Mouse (Mus musculus) thymus, adult 2 months (tissue): ENCODE measurements around the gene Qprt. TPM values are rescaled to one million over a fixed set of nuclear protein-coding genes. Genes with fewer than 3 reads are reported as not detected.
A peak's percentile ranks its signal among the peaks of the same experiment; 100 is the strongest.

ENCODE experiments used
- DNase-seq: peaks from one replicate; pipeline ENCODE4 v3.0.0; 2021
- H3K27ac ChIP-seq: fragments of 200-500 bp; 2 replicates; pipeline ENCODE4 v1.5.1; 2012; ENCODE audit warnings: low read length, control low read depth; ENCODE audit not compliant: control insufficient read depth, insufficient read depth
- H3K27me3 ChIP-seq: fragments of 200-500 bp; 2 replicates; pipeline ENCODE4 v1.6.1; 2012; ENCODE audit warnings: mild to moderate bottlenecking, low read length, moderate library complexity, mixed read lengths; ENCODE audit not compliant: control insufficient read depth, insufficient read depth
- H3K36me3 ChIP-seq: fragments of 200-500 bp; 2 replicates; pipeline ENCODE4 v1.6.1; 2012; ENCODE audit warnings: mild to moderate bottlenecking, low read length, moderate library complexity; ENCODE audit not compliant: control insufficient read depth, insufficient read depth
- H3K4me1 ChIP-seq: fragments of 200-500 bp; replicated peaks from 2 replicates; pipeline ENCODE4 v1.6.1; 2012; ENCODE audit warnings: low read length; ENCODE audit not compliant: control insufficient read depth, insufficient read depth
- H3K4me3 ChIP-seq: fragments of 200-500 bp; 2 replicates; pipeline ENCODE4 v1.5.1; 2012; ENCODE audit warnings: mild to moderate bottlenecking, low read length, control low read depth, moderate library complexity; ENCODE audit not compliant: control insufficient read depth, insufficient read depth
- CTCF ChIP-seq: fragments of 200-500 bp; IDR thresholded peaks from 2 replicates; pipeline ENCODE4 v1.5.1; 2012; ENCODE audit warnings: mild to moderate bottlenecking, control low read depth, low read length, moderate library complexity, borderline replicate concordance; ENCODE audit not compliant: control insufficient read depth, poor library complexity, insufficient read depth; ENCODE audit errors: extremely low read depth
- POLR2A ChIP-seq: fragments of 200-500 bp; IDR thresholded peaks from 2 replicates; pipeline ENCODE4 v1.6.1; 2012; ENCODE audit warnings: mild to moderate bottlenecking, low read length, control low read depth, moderate library complexity; ENCODE audit not compliant: control insufficient read depth, poor library complexity, insufficient read depth; ENCODE audit errors: extremely low read depth
- WGBS: fragments of 180-500 bp; shearing (Covaris S2); methylation state at CpG from one replicate; pipeline ENCODE4 v1.1.7; 2018; 5-methylcytosine and 5-hydroxymethylcytosine counted together
- polyA plus RNA-seq: library from polyadenylated mRNA; depleted of rRNA; stranded (reverse); fragments of >200 nt; gene quantifications from 2 replicates; pipeline ENCODE4 v1.2.3, GENCODE M21; 2012

Qprt gene
- polyA plus RNA-seq, 1 experiment = 10.1 TPM

DNA sequence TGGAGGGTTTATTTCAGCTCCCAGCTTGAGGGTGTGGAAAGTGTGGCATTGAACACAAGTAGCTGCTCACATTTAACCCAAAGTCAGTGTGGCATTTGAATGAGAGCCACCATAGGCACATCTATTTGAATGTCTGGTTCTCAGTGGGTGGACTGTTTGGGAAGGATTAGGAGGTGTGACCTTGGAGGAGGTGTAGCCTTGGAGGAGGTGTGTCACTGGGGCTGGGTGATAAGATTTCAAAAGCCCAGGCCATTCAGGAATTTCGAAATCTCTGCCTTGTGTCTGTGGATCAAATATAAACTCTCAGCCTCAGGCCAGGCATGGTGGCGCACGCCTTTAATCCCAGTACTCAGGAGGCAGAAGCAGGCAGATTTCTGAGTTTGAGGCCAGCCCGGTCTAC, 23.1 kb downstream of the Qprt start:
- Histone ChIP-seq H3K36me3 (peaks cover 8% of the 10 kb centered on the region; the same call in 1 of the 2 replicates), H3K27me3 (no peaks in the 10 kb centered on the region), H3K27ac (no peak overlapping the region), H3K4me1 (peaks cover 32% of the 10 kb centered on the region), H3K4me3 (no peak overlapping the region)
- no peak for TF ChIP-seq POLR2A
- no peak for TF ChIP-seq CTCF
- WGBS = 100% methylated on average over 4 of the region's 4 CpGs
- DNase-seq = no peak

DNA sequence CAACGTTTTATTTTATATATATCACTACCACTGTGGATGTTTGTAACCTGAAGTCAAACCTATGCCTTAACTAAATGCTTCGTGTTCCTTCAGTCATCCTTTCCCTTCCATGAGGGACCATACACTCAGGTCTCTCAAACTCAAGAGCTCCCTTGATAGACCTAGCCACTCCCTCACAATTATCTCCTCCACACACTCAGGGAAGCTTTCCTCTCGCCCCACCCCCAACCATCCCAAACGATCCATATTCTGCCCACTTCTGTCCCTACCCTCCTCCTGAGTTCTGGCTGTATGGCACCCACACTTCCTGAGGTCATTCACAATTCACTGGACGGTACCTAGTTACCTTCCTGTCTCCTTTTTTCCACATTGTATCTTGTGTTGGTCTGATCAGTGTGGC, 23.5 kb downstream of the Qprt start:
- no peak for TF ChIP-seq POLR2A
- no peak for TF ChIP-seq CTCF

DNA sequence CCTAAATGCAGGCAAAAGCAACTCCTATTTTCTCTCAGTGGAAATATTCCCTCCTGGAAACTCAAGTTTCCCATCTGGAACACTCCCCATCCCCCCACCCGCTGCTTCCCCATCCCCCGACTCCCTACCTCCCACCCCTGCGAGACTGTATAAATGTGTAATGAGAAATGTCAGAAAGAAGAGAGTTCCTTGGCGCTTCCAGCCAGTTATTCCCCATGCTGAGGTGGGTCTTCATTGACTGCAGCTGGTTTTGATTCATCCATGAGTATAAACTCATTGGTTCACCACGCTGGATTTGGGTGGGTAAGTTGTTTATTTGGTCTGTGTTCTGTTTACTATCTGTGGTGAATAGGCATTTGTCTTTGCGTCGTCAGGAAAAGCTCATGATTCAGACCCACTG, 25.6 kb downstream of the Qprt start:
- peaks cover 21% of the 10 kb centered on the region for H3K36me3 ChIP-seq
- H3K4me1 ChIP-seq = peaks cover 33% of the 10 kb centered on the region
- no peak for TF ChIP-seq CTCF
- TF ChIP-seq POLR2A = no peak
- H3K27ac ChIP-seq = no peak overlapping the region
- H3K27me3 ChIP-seq = no peaks in the 10 kb centered on the region
- 92% methylated on average over 7 of the region's 7 CpGs for WGBS
- H3K4me3 ChIP-seq = no peak overlapping the region
- DNase-seq = no peak

More for the DNA sequence above, 23.5 kb downstream of the Qprt start:
- no peak overlapping the region for H3K27ac ChIP-seq
- H3K4me3 ChIP-seq = no peak overlapping the region
- WGBS = 97% methylated on average over 5 of the region's 5 CpGs
- DNase-seq = no peak
- H3K27me3 ChIP-seq = no peaks in the 10 kb centered on the region
- H3K36me3 ChIP-seq = peaks cover 9% of the 10 kb centered on the region
- peaks cover 30% of the 10 kb centered on the region for H3K4me1 ChIP-seq

DNA sequence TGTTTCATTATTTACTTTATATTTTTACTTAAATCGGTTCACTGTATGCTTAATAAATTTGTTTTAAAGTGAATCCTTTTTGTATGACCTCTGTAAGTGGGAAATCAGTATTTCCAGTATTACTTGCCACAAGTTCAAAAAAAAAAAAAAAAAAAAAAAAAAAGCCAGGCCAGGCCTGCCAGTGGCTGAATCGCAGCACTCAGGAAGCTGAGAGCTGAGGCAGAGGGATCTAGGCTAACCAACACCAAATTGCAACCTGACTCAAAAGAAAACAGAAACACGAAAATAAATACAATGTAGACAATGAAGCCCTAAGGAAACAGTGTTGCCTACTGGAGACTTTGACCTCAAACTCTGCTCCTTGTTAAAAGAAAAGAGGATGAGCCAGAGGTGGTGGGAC, 28.1 kb downstream of the Qprt start:
- 53% methylated on average over 3 of the region's 3 CpGs for WGBS
- no peak overlapping the region for H3K27ac ChIP-seq
- H3K4me1 ChIP-seq = peaks cover 34% of the 10 kb centered on the region
- no peak for DNase-seq
- peaks cover 21% of the 10 kb centered on the region for H3K36me3 ChIP-seq
- H3K4me3 ChIP-seq = peak overlapping the region; percentile 85; the same call in 1 of the 2 replicates
- TF ChIP-seq POLR2A (no peak), CTCF (no peak)
- no peaks in the 10 kb centered on the region for H3K27me3 ChIP-seq

DNA sequence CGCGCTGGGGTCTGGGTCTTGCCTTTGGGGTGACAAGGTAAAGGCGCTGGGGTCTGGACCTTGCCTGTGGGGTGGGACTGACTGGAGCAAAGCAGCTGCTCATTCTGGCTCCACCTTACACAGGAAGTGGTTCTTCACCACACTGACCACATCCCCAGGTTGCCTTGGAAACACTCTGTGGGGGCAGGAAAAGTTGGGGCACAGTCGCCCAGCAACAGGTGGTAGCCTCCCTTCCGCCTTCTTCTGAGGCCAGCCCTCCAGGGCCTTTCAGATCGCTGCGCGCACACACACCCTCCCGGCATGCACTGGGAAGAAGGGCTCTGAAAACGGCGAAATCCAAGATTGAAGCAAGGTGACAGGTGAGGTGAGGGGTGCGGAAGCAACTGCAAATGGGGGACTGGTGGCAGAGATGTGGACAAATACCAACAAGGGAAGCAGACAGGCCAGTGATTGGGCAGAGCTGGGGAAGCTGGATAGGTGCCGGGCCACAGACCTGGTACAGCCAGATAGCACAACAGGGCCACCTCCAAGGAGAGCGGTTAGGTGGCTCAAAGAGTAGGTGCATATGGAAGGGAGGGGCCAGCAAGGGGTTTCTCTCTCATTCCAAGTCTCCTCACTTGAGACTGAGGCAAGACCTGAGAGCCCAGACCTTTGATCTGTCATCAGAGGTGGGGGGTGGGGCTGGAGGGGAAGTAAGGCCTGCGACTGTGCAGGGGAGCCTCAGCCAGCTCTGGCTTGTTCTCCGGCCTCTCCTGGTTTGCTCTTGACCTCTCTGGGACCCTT, 30.7 kb downstream of the Qprt start, which contains the start of gene AI467606:
Gene AI467606, plus strand, starts transcription at position 246 of the 783 bp plus-strand sequence.
- DNase-seq = peak; percentile 97
- TF ChIP-seq POLR2A (peak; percentile 90), CTCF (no peak)
- Histone ChIP-seq H3K4me3 (peak within 1 kb of the TSS; percentile 85), H3K4me1 (peaks cover 46% of the 10 kb centered on the region), H3K27me3 (no peaks in the 10 kb centered on the region), H3K27ac (peak within 1 kb of the TSS; percentile 99), H3K36me3 (peaks cover 21% of the 10 kb centered on the region)
- 4% methylated on average over 16 of the region's 16 CpGs for WGBS

DNA sequence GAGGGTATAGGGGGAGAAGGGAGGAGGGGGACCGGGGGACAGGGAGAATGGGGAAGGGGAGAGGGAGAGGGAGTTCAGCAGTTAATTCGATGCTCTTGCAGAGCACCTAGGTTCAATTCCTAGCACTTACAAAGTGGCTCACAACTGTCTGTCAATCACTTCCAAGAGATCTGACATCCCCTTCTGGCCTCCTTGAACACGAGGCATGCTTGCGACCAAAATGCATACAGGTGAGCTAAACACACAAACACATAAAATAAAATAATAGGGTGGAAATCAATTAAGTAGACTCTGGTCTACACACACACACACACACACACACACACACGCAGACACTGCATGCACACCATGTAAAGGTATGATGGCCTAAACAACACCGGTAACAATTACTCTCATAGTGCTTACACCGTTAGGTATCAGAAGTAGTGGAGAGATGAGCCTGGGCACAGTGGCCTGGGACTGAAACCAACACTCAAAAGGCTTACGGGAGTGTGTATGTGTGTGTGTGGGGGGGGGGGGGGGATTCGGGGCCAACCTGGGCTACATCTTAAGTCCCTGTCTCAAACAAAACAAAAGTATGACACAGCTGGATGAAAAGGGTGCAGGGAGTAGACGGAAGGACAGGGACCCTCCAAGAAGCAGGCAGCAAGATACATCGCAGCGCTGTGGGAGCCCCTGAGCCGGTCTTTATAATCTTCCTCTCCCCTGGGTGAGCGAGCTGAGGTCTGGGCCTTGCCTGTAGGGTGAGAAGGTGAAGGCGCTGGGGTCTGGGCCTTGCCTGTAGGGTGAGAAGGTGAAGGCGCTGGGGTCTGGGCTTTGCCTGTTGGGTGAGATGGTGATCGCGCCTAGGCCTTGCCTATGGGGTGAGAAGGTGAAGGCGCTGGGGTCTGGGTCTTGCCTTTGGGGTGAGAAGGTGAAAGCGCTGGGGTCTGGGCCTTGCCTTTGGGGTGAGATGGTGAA, 31.6 kb downstream of the Qprt start:
- peaks cover 21% of the 10 kb centered on the region for H3K36me3 ChIP-seq
- peak; percentile 27 for DNase-seq
- H3K4me3 ChIP-seq = peak overlapping the region; percentile 66
- 11% methylated on average over 20 of the region's 20 CpGs for WGBS
- TF ChIP-seq POLR2A (no peak), CTCF (no peak)
- H3K27ac ChIP-seq = peak overlapping the region; percentile 99
- peaks cover 46% of the 10 kb centered on the region for H3K4me1 ChIP-seq
- H3K27me3 ChIP-seq = no peaks in the 10 kb centered on the region
